Comparison of ENCODE assay signal across 9 mouse cellular contexts in genomic region chr1:192752659-192753601, GRCm38 (mm10). TPM values are rescaled to one million over a fixed set of nuclear protein-coding genes. Genes with fewer than 3 reads are reported as not detected.
DNase-seq lines count a peak whose midpoint lies in the region; ATAC-seq lines count a peak whose summit lies in the region.
"Had no signal": no experiment of that assay in that cellular context is flagged by ENCODE, and none has a peak within 500 bp of the region (broad histone marks: within the 10 kb centered on the region; RNA-seq: fewer than 3 reads in every experiment).

No protein-coding gene starts in this region.

- WGBS in kidney, embryonic 14.5 days = 24% methylated on average over 8 of the region's 8 CpGs
- 2% methylated on average over 8 of the region's 8 CpGs for WGBS in macrophage (ENCODE audit: missing documents)

- no peaks in the 10 kb centered on the region for H3K9me3 ChIP-seq in kidney, embryonic 14.5 days (ENCODE audit: control insufficient read depth, low read length)
- H3K9me3 ChIP-seq: lung, embryonic 15.5 days had no signal

- no peak overlapping the region for H3K9ac ChIP-seq in kidney, embryonic 14.5 days (ENCODE audit: low read depth, low read length)
- H3K9ac ChIP-seq: lung, embryonic 15.5 days had no signal

- H3K27ac ChIP-seq in kidney, embryonic 14.5 days (ENCODE audit: low read depth, low read length) = peak overlapping the region; percentile 59
- peak overlapping the region; percentile 82 for H3K27ac ChIP-seq in macrophage
- H3K27ac ChIP-seq: lung, embryonic 15.5 days had no signal

- H3K4me3 ChIP-seq in kidney, embryonic 14.5 days (ENCODE audit: low read length) = no peak overlapping the region
- peak overlapping the region; percentile 29 for H3K4me3 ChIP-seq in macrophage (ENCODE audit: inconsistent target)
- H3K4me3 ChIP-seq: lung, embryonic 15.5 days had no signal

- 0 out of 2 replicates have a peak overlapping the region, but pooled peaks have one; percentile 1 for H3K4me2 ChIP-seq in kidney, embryonic 14.5 days (replicated peaks; ENCODE audit: low read depth, low read length)
- H3K4me2 ChIP-seq: lung, embryonic 15.5 days had no signal

- H3K36me3 ChIP-seq in kidney, embryonic 14.5 days (ENCODE audit: control insufficient read depth, insufficient read depth, low read length) = no peaks in the 10 kb centered on the region
- H3K36me3 ChIP-seq in macrophage (ENCODE audit: inconsistent target) = no peaks in the 10 kb centered on the region
- H3K36me3 ChIP-seq in splenic B cell, adult 2 months (ENCODE audit: control insufficient read depth, insufficient read depth, low read length, poor library complexity, severe bottlenecking) = no peaks in the 10 kb centered on the region
- H3K36me3 ChIP-seq: lung, embryonic 15.5 days had no signal

- ATAC-seq in kidney, embryonic 14.5 days (ENCODE audit: low FRiP score, low TSS enrichment) = no peak

- no peaks in the 10 kb centered on the region for H3K79me2 ChIP-seq in macrophage (ENCODE audit: inconsistent target)

- peak; percentile 12 for DNase-seq in ovary, postnatal 36 days (ENCODE audit: low spot score)
- no peak for DNase-seq in ovary, adult 18-20 months (ENCODE audit: low spot score)
- peak; percentile 37 to 45 for DNase-seq in heart, adult 9 months (ENCODE audit: low spot score in 2 of 2)
- peak; percentile 85 for DNase-seq in splenic B cell, adult 2 months (ENCODE audit: low read depth, low spot score)
- DNase-seq in cerebellum, adult 8-10 months = no peak
- no peak for DNase-seq in left cerebral cortex, postnatal 36 days (ENCODE audit: low spot score in 2 of 2)

- H3K4me1 ChIP-seq in kidney, embryonic 14.5 days (ENCODE audit: control insufficient read depth, insufficient read depth, low read length) = peaks cover 15% of the 10 kb centered on the region

- intact Hi-C loops in left cerebral cortex, postnatal 36 days (cut with DNase I) = no loop called here

- H3K27me3 ChIP-seq in kidney, embryonic 14.5 days (ENCODE audit: control insufficient read depth, insufficient read depth, low read length) = no peaks in the 10 kb centered on the region
- H3K27me3 ChIP-seq in splenic B cell, adult 2 months (ENCODE audit: control insufficient read depth, insufficient read depth, low read length, poor library complexity, severe bottlenecking) = no peaks in the 10 kb centered on the region
- H3K27me3 ChIP-seq: lung, embryonic 15.5 days had no signal

RNA-seq across cellular contexts. Expression of gene Hhat, which starts 18.1 kb away (rescaled TPM):
- 11.4 and 16.5 TPM in 2 replicates for polyA plus RNA-seq in kidney, embryonic 14.5 days (2014; fragmentation: Nextera tagmentation; extraction: Ambion mirVana)
- 10 to 100 TPM in 20 of 26 experiments, 1 to 10 TPM in 6; 2.7 to 21.3 (median 12.9) TPM for total RNA-seq in macrophage (2018; cell fraction: chromatin; rRNA removed)
- 1 to 10 TPM; 1.1 to 3.1 (median 1.7) TPM for total RNA-seq in macrophage (2018; cell fraction: cytosol; rRNA removed)
- 10 to 100 TPM in 2 of 26 experiments, 1 to 10 TPM in 24; 1.7 to 10.6 (median 6.9) TPM for total RNA-seq in macrophage (2018; cell fraction: nucleus; rRNA removed)
- polyA plus RNA-seq in macrophage (2018) = 0.78 to 1.7 TPM (median 0.85 TPM) in 3 replicates
- 1 to 10 TPM; 1.2 to 2.3 TPM for total RNA-seq in left cerebral cortex, postnatal 36 days (2021)

Comparison
In these comparisons a context has a peak if more than half of its experiments do, and no peak if none do; other contexts are left out.
1. DNase-seq: peak in ovary, postnatal 36 days (single experiment), heart, adult 9 months (2 of 2) and splenic B cell, adult 2 months (single experiment); none in ovary, adult 18-20 months (single experiment), cerebellum, adult 8-10 months (single experiment) and left cerebral cortex, postnatal 36 days (0 of 2).